Mouse (Mus musculus) hematopoietic stem cell, adult 5-6 weeks (primary cell): ENCODE results near the gene Fap. TPM values are rescaled to one million over a fixed set of nuclear protein-coding genes. Genes with fewer than 3 reads are reported as not detected.

ENCODE experiments used
- ATAC-seq, 2 experiments: fragments of 125-278 bp in 1 of 2; replicated peaks in 1 of 2; 2 replicates each; pipeline ENCODE4 v1.8.0; 2016 to 2017; ENCODE audit warnings: inconsistent platforms in 2 of 2, mild to moderate bottlenecking in 2 of 2, moderate number of reproducible peaks in 2 of 2, low read depth in 1 of 2, moderate TSS enrichment in 1 of 2; ENCODE audit not compliant: low FRiP score in 2 of 2, poor library complexity in 2 of 2, severe bottlenecking in 2 of 2, insufficient read depth in 1 of 2, low TSS enrichment in 1 of 2
- total RNA-seq: library from RNA; stranded (forward); fragments of 172-1452, 232-1000 nt; gene quantifications from 2 replicates; pipeline ENCODE4 v1.2.3, GENCODE M21; 2017

Gene Fap
- 2.2 and 13.9 TPM in 2 replicates for total RNA-seq

DNA sequence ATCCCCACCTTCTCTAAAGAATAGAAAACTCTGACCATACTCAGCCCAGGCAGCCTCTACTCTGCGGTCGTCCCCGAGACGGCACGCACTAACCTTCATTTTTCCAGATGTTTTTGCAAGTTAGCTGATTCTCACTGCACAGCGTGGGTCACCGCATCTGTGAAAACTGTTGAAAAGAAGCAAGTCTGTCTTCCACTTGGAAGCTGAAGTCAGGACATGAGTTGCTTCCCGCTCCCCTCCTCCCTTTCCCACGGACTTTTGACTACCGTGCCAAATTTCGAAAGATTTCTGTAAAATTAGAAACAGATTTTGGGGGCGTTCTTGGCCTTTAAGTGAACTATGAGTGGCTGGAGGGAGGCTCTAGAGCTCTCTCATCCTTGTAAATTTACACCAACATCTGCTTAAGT is at the start of gene Fap:
Gene Fap, minus strand, starts transcription at position 323 of the 407 bp plus-strand sequence.
- ATAC-seq, result 0 out of 4 replicates have a peak, but pooled peaks of 1 of the 2 experiments have one; percentile 1

- no peak for ATAC-seq
These were observed 49.2 kb upstream of the Fap start for GRCm38 (mm10) chr2:62623024-62623441.

DNA sequence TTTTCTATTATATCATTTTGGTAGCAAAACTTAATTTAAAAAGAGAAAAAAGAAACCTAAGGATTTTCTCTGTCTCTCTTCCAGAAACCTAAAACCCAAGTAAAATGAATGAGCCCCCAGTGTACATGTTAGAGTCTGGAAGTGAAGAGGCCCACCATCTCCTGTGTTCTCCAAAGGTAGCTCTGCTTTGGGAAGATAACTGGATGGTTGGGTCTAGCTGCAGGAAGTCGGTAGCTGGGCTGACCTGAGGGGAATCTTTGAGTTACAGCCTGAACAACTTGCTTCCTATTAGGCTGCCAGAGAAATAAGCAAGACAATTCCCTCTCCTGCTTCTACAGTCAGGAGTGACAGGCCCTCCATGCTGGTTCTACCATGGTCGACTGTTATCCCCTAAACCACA is 45.8 kb upstream of the Fap start:
- no peak for ATAC-seq

DNA sequence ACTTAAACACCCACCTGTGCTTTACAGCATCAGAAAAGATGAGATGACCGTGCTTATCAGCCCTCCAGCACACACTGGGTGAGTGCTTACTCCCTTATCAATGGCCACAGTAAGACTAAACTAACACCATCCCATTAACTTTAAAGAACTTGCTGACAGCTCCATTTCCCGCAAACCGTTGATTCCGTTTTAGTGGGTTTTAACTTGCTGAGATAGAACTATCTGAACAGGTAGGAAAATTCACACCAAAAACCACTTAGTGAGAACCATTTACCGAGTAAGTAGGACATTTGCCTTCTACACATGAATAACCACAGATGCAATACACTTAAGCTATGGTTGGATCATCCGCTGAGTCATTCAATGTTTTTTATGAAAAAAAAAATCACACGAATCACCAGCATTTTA is 45.1 kb upstream of the Fap start:
- ATAC-seq, result peak; percentile 27 to 53; a peak in 3 of 4 replicates

DNA sequence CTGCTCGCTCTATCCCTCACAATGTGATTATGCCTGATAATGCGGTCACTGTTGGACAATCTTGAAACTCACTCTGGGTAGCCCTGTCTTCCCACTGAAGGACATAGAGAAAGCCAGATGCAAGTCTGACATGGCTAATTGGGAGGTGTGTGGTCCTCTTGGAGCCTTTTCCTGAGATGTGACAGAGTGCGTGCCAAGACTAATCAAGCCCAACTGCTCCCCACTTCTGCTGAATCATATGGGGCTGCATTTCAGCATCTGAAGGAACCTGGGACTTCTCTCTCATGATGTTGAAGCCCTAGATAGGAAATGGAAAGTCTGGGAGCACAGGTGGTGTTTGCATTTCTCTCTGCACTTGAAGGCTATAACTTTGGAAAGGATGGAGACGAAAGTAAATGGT is 39.3 kb upstream of the Fap start:
- no peak; a peak in 1 of 4 replicates for ATAC-seq

GRCm38 (mm10) chr2:62606205-62606604 is 32.3 kb upstream of the Fap start:
- peak; percentile 71 to 76 for ATAC-seq

DNA sequence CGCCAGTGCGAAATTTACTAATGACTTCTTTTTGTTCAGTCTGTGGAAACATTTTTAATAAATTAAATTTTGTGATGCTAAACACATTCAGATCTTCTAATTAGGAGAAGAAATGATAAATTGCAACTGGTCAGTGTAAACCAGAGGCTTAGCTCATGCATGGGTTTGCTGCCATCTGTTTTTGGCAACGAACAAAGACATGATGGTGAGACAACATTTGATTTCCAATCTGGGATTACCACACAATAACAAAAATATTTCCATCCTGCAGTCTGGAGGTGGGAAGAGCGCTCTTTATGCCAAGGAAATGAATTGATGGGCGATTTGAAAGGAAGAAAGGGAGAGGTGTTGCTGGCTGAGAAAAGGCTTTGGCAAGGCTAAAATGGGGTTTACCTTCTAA is 29.7 kb upstream of the Fap start:
- no peak for ATAC-seq

GRCm38 (mm10) chr2:62596586-62596985 is 22.7 kb upstream of the Fap start:
- ATAC-seq, result no peak

- no peak for ATAC-seq
These were observed 20.6 kb upstream of the Fap start for GRCm38 (mm10) chr2:62594491-62594890.

DNA sequence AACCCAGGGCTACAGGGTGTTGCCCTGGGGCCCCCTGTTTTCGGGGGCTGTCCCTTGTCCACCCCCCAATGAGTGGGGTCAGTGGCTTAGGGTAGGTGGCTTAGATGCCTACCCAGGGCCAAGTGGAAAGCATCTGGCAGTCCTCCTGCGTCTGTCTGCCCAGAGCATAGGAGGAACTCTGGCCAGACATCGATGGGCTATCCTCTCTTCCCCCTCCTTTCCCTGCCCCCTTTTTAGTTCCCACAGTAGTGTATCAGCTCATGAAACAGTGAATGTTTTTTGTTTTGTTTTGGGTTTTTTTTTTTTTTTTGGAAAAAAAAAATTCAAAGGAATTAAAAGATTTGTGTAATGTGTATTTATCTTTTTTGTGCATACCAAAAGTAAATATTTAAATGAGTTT is 17.7 kb upstream of the Fap start:
- no peak for ATAC-seq

DNA sequence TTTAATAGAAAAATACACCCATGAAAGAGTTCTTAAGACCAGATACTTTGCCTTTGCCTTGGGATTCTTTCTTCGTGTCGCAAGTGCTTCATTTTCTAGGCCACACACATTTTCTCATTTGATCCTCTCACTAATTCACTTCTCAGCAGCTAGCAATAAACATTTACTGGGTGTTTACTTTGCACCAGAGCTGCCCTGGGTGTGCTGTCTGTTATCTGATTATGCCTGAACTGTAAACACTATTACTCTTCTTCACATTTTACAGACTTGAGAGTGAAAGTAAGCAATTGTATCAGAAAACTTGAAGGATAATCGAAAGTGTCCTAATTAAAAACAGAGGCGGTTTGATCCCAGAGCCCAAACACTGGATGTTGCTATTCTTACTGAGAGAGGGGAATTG is 15.5 kb upstream of the Fap start:
- ATAC-seq, result no peak

DNA sequence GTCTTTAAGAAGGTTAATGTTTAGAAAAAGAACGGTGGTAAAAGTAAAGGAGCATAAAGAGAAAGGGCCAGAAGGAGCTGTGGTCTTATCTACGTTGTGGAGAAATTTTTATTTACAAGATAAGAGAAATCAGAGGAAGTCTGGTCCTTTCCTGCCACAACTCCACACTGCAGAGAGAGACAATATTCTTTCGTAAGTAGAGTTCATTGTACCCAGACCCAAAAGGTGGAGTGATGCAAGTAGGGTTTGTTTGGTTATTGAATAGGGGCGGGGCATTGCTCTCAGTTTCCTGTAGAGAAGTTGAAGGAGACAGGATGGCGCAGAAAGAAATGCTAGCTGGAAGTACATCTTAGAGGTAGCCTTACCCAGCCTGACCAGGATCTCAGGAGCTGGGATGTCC is 11.9 kb upstream of the Fap start:
- peak; percentile 17 to 36; a peak in 2 of 4 replicates for ATAC-seq

- peak; percentile 98 for ATAC-seq
These were observed 1.1 kb upstream of the Fap start for GRCm38 (mm10) chr2:62574962-62575361.

DNA sequence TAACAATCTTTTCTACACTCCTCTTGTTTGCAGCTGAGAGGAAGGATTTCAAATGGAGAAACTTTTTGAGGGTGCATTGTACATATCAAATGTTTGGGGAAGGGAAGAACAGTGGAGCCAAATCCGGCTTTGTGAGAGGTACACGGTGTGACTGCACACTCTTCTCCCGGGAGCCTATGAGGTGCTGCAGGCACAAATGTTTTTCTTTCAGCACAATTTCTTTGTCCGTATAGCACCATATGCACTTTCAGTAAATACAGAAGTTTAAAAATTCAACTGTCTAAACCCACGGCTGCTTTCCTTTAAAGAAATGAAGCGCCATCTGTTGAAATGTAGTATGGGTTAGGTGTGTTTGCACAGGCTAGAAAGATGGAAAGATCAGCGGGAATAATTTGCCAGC is 375 bp upstream of the Fap start:
- no peak for ATAC-seq

DNA sequence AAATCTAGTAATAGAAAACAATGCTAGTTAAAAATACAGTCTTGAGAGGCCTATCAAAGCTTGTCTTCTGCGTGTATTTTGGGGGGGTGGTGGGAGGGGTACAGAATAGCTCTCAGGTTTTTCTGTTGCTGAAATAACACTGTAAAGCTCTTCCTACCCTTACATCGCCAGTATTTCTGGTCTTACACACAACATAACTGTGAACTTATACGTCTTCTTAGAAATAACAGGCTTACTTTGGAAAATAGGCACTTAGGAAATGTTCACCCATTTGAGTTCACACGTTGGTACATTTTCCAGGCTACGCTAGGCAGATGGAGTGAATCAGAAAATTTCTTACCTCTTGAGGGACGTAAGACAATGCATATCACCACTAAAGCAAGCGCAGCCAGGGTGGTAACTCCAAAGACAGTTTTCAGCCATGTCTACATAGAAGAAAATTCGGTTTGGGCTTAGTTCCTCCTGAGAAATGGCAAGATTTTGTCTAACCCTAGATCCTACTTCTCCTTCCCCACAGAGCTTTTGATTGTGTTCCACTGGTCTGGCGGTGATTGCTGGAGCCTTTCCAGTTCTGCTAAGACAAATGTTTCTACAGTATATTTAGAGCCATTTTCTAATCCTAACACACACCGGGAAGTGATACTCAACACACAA is 649 bp downstream of the Fap start:
- 0 out of 4 replicates have a peak, but pooled peaks of 1 of the 2 experiments have one; percentile 16 for ATAC-seq

GRCm38 (mm10) chr2:62564687-62565086 is 9.2 kb downstream of the Fap start:
- peak; percentile 76 to 96 for ATAC-seq

- no peak for ATAC-seq
These were observed 11.0 kb downstream of the Fap start for GRCm38 (mm10) chr2:62562661-62563485.

DNA sequence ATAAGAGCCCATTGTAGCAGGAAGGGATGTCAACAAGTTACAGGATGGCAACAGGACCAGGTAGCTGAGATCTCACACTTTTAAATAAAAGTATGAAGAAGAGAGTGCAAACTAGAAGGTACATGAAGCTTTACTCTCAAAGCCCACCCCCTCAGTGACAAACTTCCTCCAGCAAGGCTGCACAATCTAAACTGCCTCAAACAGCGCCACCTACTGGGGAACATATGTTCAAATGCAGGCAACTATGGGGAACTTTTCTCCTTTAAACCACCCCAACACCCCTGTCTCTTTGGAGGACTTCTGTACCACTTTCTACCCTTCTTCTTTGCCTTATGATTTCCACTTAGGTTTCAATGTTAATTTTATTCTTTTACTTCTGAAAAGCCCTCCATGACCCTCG is 16.5 kb downstream of the Fap start:
- ATAC-seq, result no peak
